Mouse (Mus musculus) midbrain, embryonic 13.5 days (tissue): Measurements from ENCODE around the gene Gclc. TPM values are rescaled to one million over a fixed set of nuclear protein-coding genes. Genes with fewer than 3 reads are reported as not detected.

Experiments
- ATAC-seq: fragments of 200-750 bp; cut with Nextera tagmentation; 2 replicates; pipeline ENCODE4 v1.8.0; 2017; ENCODE audit warnings: mild to moderate bottlenecking, moderate TSS enrichment, moderate library complexity
- H3K27ac ChIP-seq: fragments of 300-500 bp; sonication (generic); 2 replicates; pipeline ENCODE4 v1.5.1; 2015; ENCODE audit warnings: inconsistent platforms, mild to moderate bottlenecking, moderate library complexity
- H3K27me3 ChIP-seq: fragments of 300-500 bp; sonication (generic); 2 replicates; pipeline ENCODE4 v1.6.1; 2015; ENCODE audit warnings: mild to moderate bottlenecking, inconsistent platforms
- H3K36me3 ChIP-seq: fragments of 300-500 bp; sonication (generic); 2 replicates; pipeline ENCODE4 v1.6.1; 2015; ENCODE audit warnings: mild to moderate bottlenecking, inconsistent platforms
- H3K4me1 ChIP-seq: fragments of 300-500 bp; sonication (generic); replicated peaks from 2 replicates; pipeline ENCODE4 v1.6.1; 2015; ENCODE audit warnings: inconsistent platforms
- H3K4me2 ChIP-seq: fragments of 300-500 bp; sonication (generic); replicated peaks from 2 replicates; pipeline ENCODE4 v1.6.1; 2015; ENCODE audit warnings: moderate library complexity, mild to moderate bottlenecking, inconsistent platforms
- H3K4me3 ChIP-seq: fragments of 300-500 bp; sonication (generic); replicated peaks from 2 replicates; pipeline ENCODE4 v1.5.1; 2015; ENCODE audit warnings: mild to moderate bottlenecking, inconsistent platforms
- H3K9ac ChIP-seq: fragments of 300-500 bp; sonication (generic); replicated peaks from 2 replicates; pipeline ENCODE4 v1.6.1; 2015; ENCODE audit warnings: mild to moderate bottlenecking, inconsistent platforms
- H3K9me3 ChIP-seq: fragments of 300-500 bp; sonication (generic); 2 replicates; pipeline ENCODE4 v1.6.1; 2016; ENCODE audit warnings: mild to moderate bottlenecking, inconsistent platforms
- WGBS: fragments of 180-500 bp; shearing (Covaris S2); methylation state at CpG from one replicate; pipeline ENCODE4 v1.1.7; 2015; 5-methylcytosine and 5-hydroxymethylcytosine counted together
- polyA plus RNA-seq: library from polyadenylated mRNA; unstranded; fragments of >200 nt; fragmentation: Nextera tagmentation; extraction: Ambion mirVana; gene quantifications from 2 replicates; pipeline ENCODE4 v1.2.1, GENCODE M21; 2015

Gclc gene
- polyA plus RNA-seq, 1 experiment from 2014 or later: 16.8 TPM

- 94% methylated on average over 6 of the region's 6 CpGs for WGBS
- no peaks in the 10 kb centered on the region for H3K27me3 ChIP-seq
- no peak overlapping the region for H3K4me3 ChIP-seq
- no peak overlapping the region for H3K9ac ChIP-seq
- no peak for ATAC-seq
- no peak overlapping the region for H3K27ac ChIP-seq
- H3K36me3 ChIP-seq: no peaks in the 10 kb centered on the region
- no peak overlapping the region for H3K4me2 ChIP-seq
- H3K4me1 ChIP-seq: no peaks in the 10 kb centered on the region
- no peaks in the 10 kb centered on the region for H3K9me3 ChIP-seq
Observed at GRCm38 (mm10) chr9:77835122-77835521, 80.8 kb downstream of the Gclc start.

DNA sequence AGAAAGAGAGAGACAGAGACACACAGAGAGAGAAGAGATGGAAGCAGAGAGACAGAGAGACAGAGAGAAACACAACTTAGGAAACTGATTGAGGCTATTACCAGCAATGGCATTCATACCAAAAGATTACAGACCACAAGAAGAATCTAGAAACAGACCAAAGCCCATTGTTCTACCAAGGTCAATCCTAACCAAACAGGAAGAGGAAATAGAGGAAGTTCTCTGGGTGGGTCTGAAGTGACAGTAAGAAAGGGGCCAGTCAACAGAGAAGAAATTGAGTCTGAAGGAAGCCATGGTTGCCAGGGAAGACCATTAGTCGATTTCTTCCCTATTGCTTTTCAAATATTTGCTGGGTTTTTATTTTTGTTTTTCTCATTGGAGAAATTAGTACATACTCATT is 81.4 kb downstream of the Gclc start:
- no peak overlapping the region for H3K9ac ChIP-seq
- H3K27ac ChIP-seq: no peak overlapping the region
- WGBS: 89% methylated on average over 1 of the region's 1 CpGs
- no peaks in the 10 kb centered on the region for H3K27me3 ChIP-seq
- no peak for ATAC-seq
- H3K9me3 ChIP-seq: no peaks in the 10 kb centered on the region
- H3K4me3 ChIP-seq: no peak overlapping the region
- H3K4me2 ChIP-seq: no peak overlapping the region
- no peaks in the 10 kb centered on the region for H3K36me3 ChIP-seq
- H3K4me1 ChIP-seq: no peaks in the 10 kb centered on the region

GRCm38 (mm10) chr9:77838586-77838985 is 84.3 kb downstream of the Gclc start:
- ATAC-seq: no peak
- H3K4me3 ChIP-seq: no peak overlapping the region
- no peaks in the 10 kb centered on the region for H3K36me3 ChIP-seq
- WGBS: 85% methylated on average over 5 of the region's 5 CpGs
- H3K27ac ChIP-seq: no peak overlapping the region
- H3K4me1 ChIP-seq: no peaks in the 10 kb centered on the region
- no peak overlapping the region for H3K9ac ChIP-seq
- no peaks in the 10 kb centered on the region for H3K9me3 ChIP-seq
- no peak overlapping the region for H3K4me2 ChIP-seq
- no peaks in the 10 kb centered on the region for H3K27me3 ChIP-seq

Other genes with a start within 250 kb of the Gclc start
- 4.8 and 5.0 TPM in 2 replicates for gene Lrrc1, start 209.7 kb upstream of the Gclc start, polyA plus RNA-seq
- gene Klhl31, start 118.0 kb upstream of the Gclc start, polyA plus RNA-seq: 0.05 TPM in 1 of 2 replicates, not detected in the other
- 53.4 and 55.1 TPM in 2 replicates for gene Elovl5, start 162.8 kb downstream of the Gclc start, polyA plus RNA-seq